Mouse (Mus musculus): Measurements from ENCODE around the gene Sh2d3c.

DNA sequence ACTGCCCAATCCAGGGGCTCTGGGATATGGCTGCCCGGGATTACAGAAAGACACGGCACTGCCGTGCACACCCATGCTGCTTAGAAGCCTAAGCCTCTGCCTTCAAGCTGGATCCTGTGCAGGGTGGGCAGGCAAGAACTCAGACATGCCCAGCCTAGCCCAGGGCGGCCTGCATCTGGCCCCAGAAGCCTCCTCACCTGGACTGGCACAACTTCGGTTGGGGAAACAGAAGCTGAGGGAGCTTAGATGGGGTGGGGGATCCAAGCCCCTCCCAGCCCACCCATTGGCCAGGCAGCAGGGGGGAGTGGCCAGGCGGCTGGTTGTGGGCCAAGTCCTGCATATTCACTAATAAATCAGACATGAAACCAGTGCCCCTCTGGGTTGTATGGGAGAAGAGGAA lies 39.1 kb upstream of the Sh2d3c start:
- TF ChIP-seq CTCF (IDR thresholded peaks at IDR 0.05; ENCODE audit: low read depth, low read length) (no peak), GATA1 (IDR thresholded peaks at IDR 0.05; ENCODE audit: borderline replicate concordance, low read length) (no peak)

Data from G1E (cell line).